Mouse (Mus musculus): Measurements from ENCODE around the gene Wdr45b.

- TF ChIP-seq CTCF (IDR thresholded peaks at IDR 0.05; ENCODE audit: extremely low read depth, insufficient read depth, insufficient read length, insufficient replicate concordance) (no peak), POLR2A (IDR thresholded peaks at IDR 0.05; ENCODE audit: low read depth, low read length) (no peak)
Observed at GRCm38 (mm10) chr11:121353326-121354090, 737 bp downstream of the Wdr45b start.

Data from spleen, adult 2 months (tissue).